Mouse (Mus musculus) large intestine, adult 2 months (tissue): Measurements from ENCODE around the gene Gm867. TPM values are rescaled to one million over a fixed set of nuclear protein-coding genes. Genes with fewer than 3 reads are reported as not detected.

Experiments
- DNase-seq: peaks from one replicate; pipeline ENCODE4 v3.0.0-alpha.2; 2012; ENCODE audit warnings: low read depth, low spot score
- WGBS: fragments of 180-500 bp; shearing (Covaris S2); methylation state at CpG from one replicate; pipeline ENCODE4 v1.1.7; 2018; 5-methylcytosine and 5-hydroxymethylcytosine counted together
- polyA plus RNA-seq: library from polyadenylated mRNA; depleted of rRNA; stranded (reverse); fragments of >200 nt; gene quantifications from 2 replicates; pipeline ENCODE4 v1.2.3, GENCODE M21; 2012

Gene Gm867
- polyA plus RNA-seq, 1 experiment, result 0.30 TPM

- DNase-seq, result no peak
- WGBS, result 54% methylated on average over 10 of the region's 10 CpGs
Observed at GRCm38 (mm10) chr10:75937851-75938643, 2.4 kb downstream of the Gm867 start.

DNA sequence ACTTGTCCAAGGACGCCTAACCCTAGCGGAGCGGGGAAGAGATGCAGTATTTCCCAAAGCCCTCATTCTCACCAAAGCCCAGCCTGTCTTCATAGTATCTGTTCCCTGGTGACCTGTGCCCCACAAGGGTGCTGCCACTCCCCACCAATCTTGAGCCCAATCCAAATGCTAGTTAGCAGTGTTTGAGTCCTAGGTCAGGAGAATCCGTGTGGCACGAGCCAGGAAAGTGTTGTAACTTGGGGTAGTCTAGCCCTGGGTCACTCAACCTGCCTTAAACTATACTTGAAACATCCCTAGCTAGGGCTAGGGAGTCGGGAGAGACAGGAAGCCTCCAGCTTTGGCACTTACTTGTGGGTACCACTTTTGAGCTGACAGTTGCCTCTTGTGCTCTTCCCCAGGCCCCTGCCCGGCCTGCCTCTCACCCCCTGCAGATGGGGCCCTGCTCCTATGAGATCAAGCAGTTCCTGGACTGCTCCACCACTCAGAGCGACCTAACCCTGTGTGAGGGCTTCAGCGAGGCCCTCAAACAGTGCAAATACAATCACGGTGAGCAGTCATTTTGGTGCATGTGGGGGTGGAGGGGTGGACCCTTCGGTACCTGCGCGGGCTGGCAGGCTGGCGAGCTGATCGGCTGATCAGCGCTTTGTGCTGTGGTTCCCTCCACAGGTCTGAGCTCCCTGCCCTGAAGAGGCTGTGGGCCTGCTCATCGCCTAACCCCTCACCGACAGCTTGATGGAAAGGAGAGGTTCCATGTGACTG lies 3.4 kb downstream of the Gm867 start:
- DNase-seq, result no peak
- WGBS, result 52% methylated on average over 18 of the region's 18 CpGs

- peak; percentile 86 for DNase-seq
- WGBS, result 6% methylated on average over 51 of the region's 51 CpGs
Observed at GRCm38 (mm10) chr10:75935680-75936541, 4.6 kb downstream of the Gm867 start, which contains the start of gene Mmp11. Gene Mmp11, minus strand, starts transcription at chr10:75936496.

DNA sequence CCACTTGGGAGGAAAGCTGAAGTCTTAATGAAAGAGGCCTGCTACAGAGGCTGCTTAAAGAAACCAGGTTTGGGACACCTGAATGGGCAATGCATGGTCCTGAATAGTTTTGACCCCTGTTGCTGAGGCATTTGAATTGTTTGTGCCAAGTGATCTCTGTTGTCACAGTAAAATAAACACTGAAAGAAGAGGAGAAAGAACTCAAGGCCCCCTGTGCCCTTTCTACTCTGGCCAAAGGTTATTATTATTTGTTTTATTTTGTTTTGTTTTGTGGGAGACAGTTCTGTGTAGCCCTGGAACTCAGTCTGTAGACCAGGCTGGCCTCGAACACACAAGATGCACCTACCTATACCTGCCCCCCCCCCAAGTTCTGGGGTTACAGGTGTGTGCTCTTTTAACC lies 5.5 kb downstream of the Gm867 start:
- DNase-seq, result no peak

GRCm38 (mm10) chr10:75932891-75933290 lies 7.6 kb downstream of the Gm867 start, which contains the start of gene Chchd10:
Gene Chchd10, plus strand, starts transcription at chr10:75933130.
- DNase-seq, result no peak
- 68% methylated on average over 6 of the region's 6 CpGs for WGBS

More for the DNA sequence above, 5.5 kb downstream of the Gm867 start:
- 60% methylated on average over 1 of the region's 1 CpGs for WGBS

- no peak for DNase-seq
- WGBS, result 5% methylated on average over 44 of the region's 44 CpGs
Observed at GRCm38 (mm10) chr10:75932081-75932678, 8.3 kb downstream of the Gm867 start.

GRCm38 (mm10) chr10:75931311-75931710 lies 9.2 kb downstream of the Gm867 start:
- DNase-seq, result no peak
- 36% methylated on average over 7 of the region's 7 CpGs for WGBS

- DNase-seq, result no peak
Observed at GRCm38 (mm10) chr10:75930304-75930703, 10.2 kb downstream of the Gm867 start.

GRCm38 (mm10) chr10:75926396-75926795 lies 14.1 kb downstream of the Gm867 start:
- no peak for DNase-seq
- 90% methylated on average over 13 of the region's 13 CpGs for WGBS

More at GRCm38 (mm10) chr10:75930304-75930703, 10.2 kb downstream of the Gm867 start:
- WGBS, result 9% methylated on average over 6 of the region's 6 CpGs

GRCm38 (mm10) chr10:75924324-75924723 lies 16.1 kb downstream of the Gm867 start:
- DNase-seq, result no peak
- WGBS, result 53% methylated on average over 2 of the region's 2 CpGs

GRCm38 (mm10) chr10:75921726-75922560 lies 18.5 kb downstream of the Gm867 start:
- WGBS, result 4% methylated on average over 22 of the region's 22 CpGs
- no peak for DNase-seq

- under 1% methylated on average over 76 of the region's 76 CpGs for WGBS
- DNase-seq, result peak; percentile 84
Observed at GRCm38 (mm10) chr10:75921026-75921725, 19.3 kb downstream of the Gm867 start, which contains the start of gene Smarcb1. Gene Smarcb1, minus strand, starts transcription at chr10:75921617.

- WGBS, result 81% methylated on average over 5 of the region's 5 CpGs
- DNase-seq, result no peak
Observed at GRCm38 (mm10) chr10:75919026-75919425, 21.4 kb downstream of the Gm867 start.

DNA sequence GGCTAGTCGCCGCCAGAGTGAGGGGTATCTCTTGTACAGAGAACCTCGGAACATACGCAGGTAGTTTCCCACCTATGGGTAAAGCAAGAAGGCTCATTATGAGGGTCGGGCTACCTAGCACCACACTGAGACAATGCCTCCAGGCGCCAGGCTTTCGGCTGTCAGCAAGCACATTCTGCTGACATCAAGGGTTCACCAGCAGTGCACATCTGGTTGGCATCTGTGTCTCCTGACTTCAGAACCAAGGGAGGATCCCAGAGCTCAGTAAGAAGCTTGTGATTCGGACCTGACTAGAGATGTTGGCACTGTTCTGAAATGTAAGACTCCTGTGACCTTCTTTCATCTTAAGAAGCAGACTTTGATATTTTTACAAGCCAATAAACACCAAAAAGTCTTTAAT lies 23.6 kb downstream of the Gm867 start:
- WGBS, result 81% methylated on average over 8 of the region's 8 CpGs
- DNase-seq, result no peak

- no peak for DNase-seq
- 78% methylated on average over 7 of the region's 7 CpGs for WGBS
Observed at GRCm38 (mm10) chr10:75915557-75915956, 24.9 kb downstream of the Gm867 start.

DNA sequence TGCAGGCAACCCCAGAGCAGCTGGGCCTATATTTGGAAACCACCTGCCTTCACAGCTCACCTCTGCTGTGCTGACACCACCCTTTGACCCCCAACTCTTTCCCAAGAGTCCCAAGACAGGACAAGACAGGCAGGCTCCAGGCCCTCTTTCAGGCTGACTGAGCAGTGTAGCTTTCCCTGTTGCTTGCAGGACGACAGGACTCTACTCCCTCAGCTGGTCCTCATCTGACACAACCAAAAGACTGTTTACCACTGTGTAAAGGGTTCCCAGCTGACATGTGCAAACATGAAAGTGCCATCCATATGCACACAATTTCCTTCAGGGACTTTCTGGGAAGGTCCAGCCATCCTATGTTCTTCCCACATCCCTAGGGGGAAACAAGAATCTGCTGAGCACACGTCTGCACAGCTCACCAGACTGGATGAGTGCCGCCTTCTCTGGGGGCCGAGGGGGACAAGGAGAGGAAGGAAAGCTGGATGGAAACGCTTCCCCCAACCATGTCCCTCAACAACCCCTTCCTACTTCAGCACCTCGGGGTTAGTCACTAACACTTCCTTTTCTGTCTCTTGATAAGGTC lies 27.4 kb downstream of the Gm867 start:
- 63% methylated on average over 6 of the region's 6 CpGs for WGBS
- no peak for DNase-seq

- 87% methylated on average over 2 of the region's 2 CpGs for WGBS
- no peak for DNase-seq
Observed at GRCm38 (mm10) chr10:75910698-75911097, 29.8 kb downstream of the Gm867 start.
